Mouse (Mus musculus) CH12.LX (cell line): ENCODE results near the gene Car10.

Experiments used
- CHD2 ChIP-seq: IDR thresholded peaks from 2 replicates; pipeline ENCODE4 v1.6.1; 2011; ENCODE audit warnings: low read length, improper control_type of control experiment
- CTCF ChIP-seq, 2 experiments: IDR thresholded peaks in 1 of 2; conservative IDR thresholded peaks in 1 of 2; 2 replicates each; pipeline ENCODE4 v1.5.1; 2011 to 2012; ENCODE audit warnings: low read depth in 2 of 2, low read length in 2 of 2, improper control_type of control experiment in 1 of 2, inconsistent platforms in 1 of 2, mild to moderate bottlenecking in 1 of 2, moderate library complexity in 1 of 2
- EP300 ChIP-seq: IDR thresholded peaks from 2 replicates; pipeline ENCODE4 v1.6.1; 2011; ENCODE audit warnings: low read length, improper control_type of control experiment
- MAFK ChIP-seq: IDR thresholded peaks from 2 replicates; pipeline ENCODE4 v1.6.1; 2011; ENCODE audit warnings: low read length, improper control_type of control experiment; ENCODE audit not compliant: insufficient replicate concordance
- POLR2AphosphoS2 ChIP-seq: IDR thresholded peaks from 2 replicates; pipeline ENCODE4 v1.6.1; 2011; ENCODE audit warnings: low read depth, low read length, improper control_type of control experiment
- RAD21 ChIP-seq: IDR thresholded peaks from 2 replicates; pipeline ENCODE4 v1.6.1; 2011; ENCODE audit warnings: low read depth, mild to moderate bottlenecking, low read length, improper control_type of control experiment, moderate library complexity
- RCOR1 ChIP-seq: conservative IDR thresholded peaks from 2 replicates; pipeline ENCODE4 v1.6.1; 2012; ENCODE audit warnings: low read depth, mild to moderate bottlenecking, inconsistent platforms, low read length, improper control_type of control experiment
- USF2 ChIP-seq: conservative IDR thresholded peaks from 2 replicates; pipeline ENCODE4 v1.6.1; 2011; ENCODE audit warnings: low read depth, low read length, improper control_type of control experiment

DNA sequence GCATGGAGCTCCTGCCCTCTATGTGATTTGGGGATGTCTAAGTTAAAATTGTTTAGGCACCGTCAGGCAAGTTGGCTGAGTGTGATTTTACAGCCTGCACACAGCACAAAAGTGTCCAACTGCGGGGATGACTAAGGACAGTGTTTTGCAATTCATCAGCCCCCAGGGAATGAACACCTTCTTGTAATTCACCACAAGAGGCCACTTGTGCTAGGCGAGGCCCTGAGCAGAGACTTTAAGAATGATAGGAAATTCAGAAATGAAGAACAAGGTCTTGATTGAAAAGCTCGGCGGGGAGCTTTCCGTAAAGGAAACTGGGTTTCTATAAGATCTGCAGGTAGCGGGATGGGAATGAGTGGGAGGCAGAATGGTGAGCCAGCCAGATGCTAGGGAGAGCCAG is 510.9 kb downstream of the Car10 start:
- TF ChIP-seq CTCF (conservative IDR thresholded peaks at IDR 0.05 in 1 of 2, IDR thresholded peaks at IDR 0.05 in 1 of 2; ENCODE audit: low read depth in 2 of 2, low read length in 2 of 2) (no peak), EP300 (no peak), RCOR1 (no peak), USF2 (no peak), RAD21 (no peak), CHD2 (no peak), MAFK (no peak), POLR2AphosphoS2 (no peak)
